Mouse (Mus musculus) cerebellum, adult 8-10 months (tissue): Measurements from ENCODE around the gene Cyp4f39.
A peak's percentile ranks its signal among the peaks of the same experiment; 100 is the strongest.
"Not testable (repeated sequence)": the region's sequence is repeated elsewhere in the genome, so short reads cannot be mapped to it uniquely, and the experiment has no call there.

Experiments used
- DNase-seq: peaks from one replicate; pipeline ENCODE4 v3.0.0; 2022

Cyp4f39 gene

GRCm38 (mm10) chr17:32532356-32532755 lies 79.8 kb downstream of the Cyp4f39 start:
- not testable (repeated sequence) for DNase-seq

- DNase-seq = no peak
Measured at GRCm38 (mm10) chr17:32534068-32534467, 81.5 kb downstream of the Cyp4f39 start.

DNA sequence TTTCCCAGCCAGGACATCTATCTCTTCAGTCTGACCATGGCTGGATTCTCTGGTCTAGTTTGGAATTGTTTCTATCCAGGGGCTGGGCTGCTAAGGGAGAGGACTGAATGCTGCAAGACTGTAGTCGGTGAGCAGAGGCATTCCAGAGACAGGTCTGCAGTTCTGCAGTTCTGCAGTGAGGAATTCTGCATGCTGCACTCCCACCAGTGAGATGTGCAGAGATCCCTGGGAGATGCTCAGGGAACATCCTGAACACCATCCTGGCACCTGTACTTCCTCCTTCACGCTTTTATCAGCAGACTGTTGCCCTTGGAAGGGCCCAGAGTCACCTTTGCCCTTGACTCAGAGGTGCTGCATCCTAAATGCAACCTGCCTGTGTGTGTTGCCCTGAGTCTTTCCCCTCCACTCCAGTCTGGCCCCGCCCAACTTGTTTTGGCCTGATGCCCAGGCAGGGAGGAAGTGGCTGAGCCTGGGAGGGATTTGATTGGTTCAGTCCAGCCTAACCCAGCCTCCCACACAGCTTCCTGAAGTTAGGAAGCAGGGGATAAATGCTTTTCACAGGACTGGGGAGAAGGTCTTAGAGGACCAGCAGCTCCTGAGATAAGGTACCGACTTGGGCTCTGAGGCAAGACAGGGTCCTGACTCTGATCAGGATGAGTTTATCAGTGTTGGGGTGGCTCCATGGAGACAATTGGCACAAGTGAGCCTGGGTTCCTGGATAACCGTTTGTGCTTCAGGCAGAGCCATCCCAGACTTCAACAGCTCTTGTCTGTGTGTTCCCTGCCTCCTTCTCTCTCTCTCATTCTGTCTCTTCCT lies 83.7 kb downstream of the Cyp4f39 start, which contains the start of gene Cyp4f16:
Gene Cyp4f16 (plus strand): TSS at position 508 of the 816 bp plus-strand sequence.
- DNase-seq = peak; percentile 89

GRCm38 (mm10) chr17:32536867-32537250 lies 84.3 kb downstream of the Cyp4f39 start:
- peak; percentile 31 for DNase-seq
